Mouse (Mus musculus) thymus, adult 2 months (tissue): ENCODE results near the gene Kxd1.

Experiments
- CTCF ChIP-seq: fragments of 200-500 bp; IDR thresholded peaks from 2 replicates; pipeline ENCODE4 v1.5.1; 2012; ENCODE audit warnings: mild to moderate bottlenecking, control low read depth, low read length, moderate library complexity, borderline replicate concordance; ENCODE audit not compliant: control insufficient read depth, poor library complexity, insufficient read depth; ENCODE audit errors: extremely low read depth
- POLR2A ChIP-seq: fragments of 200-500 bp; IDR thresholded peaks from 2 replicates; pipeline ENCODE4 v1.6.1; 2012; ENCODE audit warnings: mild to moderate bottlenecking, low read length, control low read depth, moderate library complexity; ENCODE audit not compliant: control insufficient read depth, poor library complexity, insufficient read depth; ENCODE audit errors: extremely low read depth

GRCm38 (mm10) chr8:70564696-70565235 lies 37.0 kb upstream of the Kxd1 start:
- TF ChIP-seq POLR2A (no peak), CTCF (no peak)
